Mouse (Mus musculus) Patski (cell line): ENCODE measurements around the gene Nup107. TPM values are rescaled to one million over a fixed set of nuclear protein-coding genes. Genes with fewer than 3 reads are reported as not detected.
"Not testable (repeated sequence)": the region's sequence is repeated elsewhere in the genome, so short reads cannot be mapped to it uniquely, and the experiment has no call there.

Source experiments
- ATAC-seq: fragments of 100-300 bp; one replicate; pipeline ENCODE4 v1.8.0; 2021
- CTCF ChIA-PET: fragments of 350-600 bp; sonication (Branson Sonifier 250); formaldehyde crosslinking; loops from one replicate; lab custom pipeline; 2022; ENCODE audit warnings: inconsistent platforms; lab: Charles Lee
- POLR2A ChIA-PET: fragments of 350-600 bp; sonication (Branson Sonifier 250); formaldehyde crosslinking; loops from one replicate; lab custom pipeline; 2022; ENCODE audit warnings: antibody characterized with exemption, inconsistent platforms; lab: Charles Lee
- DNase-seq: peaks from one replicate; pipeline ENCODE4 v3.0.0-alpha.2; 2011; ENCODE audit warnings: low read depth, low spot score
- H3K27me3 ChIP-seq: fragments of 371-371 bp; one replicate; pipeline ENCODE4 v1.5.1; 2021
- CTCF ChIP-seq: fragments of 100-300 bp; IDR thresholded peaks from one replicate; pipeline ENCODE4 v1.5.1; 2021
- in situ Hi-C: fragments of 300-500 bp; cut with MboI; formaldehyde crosslinking; loops from 3 replicates; pipeline ENCODE4 v1.11.1; 2018; ENCODE audit warnings: low pct_unique_long_range_greater_than_20kb, mixed read lengths
- polyA plus RNA-seq: library from polyadenylated mRNA; unstranded; gene quantifications from one replicate; pipeline ENCODE4 v1.2.3, GENCODE M21; 2021

Nup107 gene
- polyA plus RNA-seq, 1 experiment from 2014 or later = 22.6 TPM

DNA sequence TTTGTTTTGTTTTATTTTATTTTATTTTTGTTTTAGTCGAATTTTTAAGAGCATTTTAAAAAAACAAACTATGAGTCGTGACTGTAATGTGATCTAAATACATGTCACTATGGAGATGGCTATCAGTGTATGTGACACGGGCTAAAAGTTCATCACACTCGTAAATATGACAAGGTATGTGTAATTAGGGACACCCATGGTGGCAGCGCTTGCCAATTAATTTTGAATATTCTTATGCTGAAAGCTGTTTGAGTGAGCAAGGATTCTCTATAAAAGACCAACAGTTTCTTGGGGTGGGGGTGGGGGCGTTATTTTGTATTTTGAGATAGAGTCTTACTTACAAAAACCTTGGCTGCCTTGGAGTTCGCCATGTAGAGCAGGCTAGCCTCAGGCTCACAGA is 66.8 kb downstream of the Nup107 start:
- CTCF ChIA-PET = no interaction called here
- no peaks in the 10 kb centered on the region for H3K27me3 ChIP-seq
- no peak for DNase-seq
- no peak for TF ChIP-seq CTCF
- ATAC-seq = no peak
- in situ Hi-C loops = no loop called here
- POLR2A ChIA-PET = no interaction called here

- CTCF ChIA-PET = no interaction called here
- POLR2A ChIA-PET = no interaction called here
- DNase-seq = no peak
- in situ Hi-C loops = no loop called here
- no peak for ATAC-seq
- TF ChIP-seq CTCF = no peak
- H3K27me3 ChIP-seq = no peaks in the 10 kb centered on the region
Measured at GRCm38 (mm10) chr10:117724804-117725361, 67.6 kb downstream of the Nup107 start.

- ChIA-PET POLR2A (interaction anchor here (1.0 kb wide), 1 partner anchor 11 kb away, joined by 3 read pairs; no protein-coding TSS in a partner anchor), CTCF (no interaction called here)
- DNase-seq (no peak), ATAC-seq (no peak)
- no peaks in the 10 kb centered on the region for H3K27me3 ChIP-seq
- in situ Hi-C loops = no loop called here
- no peak for TF ChIP-seq CTCF
Measured at GRCm38 (mm10) chr10:117724136-117724718, 68.3 kb downstream of the Nup107 start.

DNA sequence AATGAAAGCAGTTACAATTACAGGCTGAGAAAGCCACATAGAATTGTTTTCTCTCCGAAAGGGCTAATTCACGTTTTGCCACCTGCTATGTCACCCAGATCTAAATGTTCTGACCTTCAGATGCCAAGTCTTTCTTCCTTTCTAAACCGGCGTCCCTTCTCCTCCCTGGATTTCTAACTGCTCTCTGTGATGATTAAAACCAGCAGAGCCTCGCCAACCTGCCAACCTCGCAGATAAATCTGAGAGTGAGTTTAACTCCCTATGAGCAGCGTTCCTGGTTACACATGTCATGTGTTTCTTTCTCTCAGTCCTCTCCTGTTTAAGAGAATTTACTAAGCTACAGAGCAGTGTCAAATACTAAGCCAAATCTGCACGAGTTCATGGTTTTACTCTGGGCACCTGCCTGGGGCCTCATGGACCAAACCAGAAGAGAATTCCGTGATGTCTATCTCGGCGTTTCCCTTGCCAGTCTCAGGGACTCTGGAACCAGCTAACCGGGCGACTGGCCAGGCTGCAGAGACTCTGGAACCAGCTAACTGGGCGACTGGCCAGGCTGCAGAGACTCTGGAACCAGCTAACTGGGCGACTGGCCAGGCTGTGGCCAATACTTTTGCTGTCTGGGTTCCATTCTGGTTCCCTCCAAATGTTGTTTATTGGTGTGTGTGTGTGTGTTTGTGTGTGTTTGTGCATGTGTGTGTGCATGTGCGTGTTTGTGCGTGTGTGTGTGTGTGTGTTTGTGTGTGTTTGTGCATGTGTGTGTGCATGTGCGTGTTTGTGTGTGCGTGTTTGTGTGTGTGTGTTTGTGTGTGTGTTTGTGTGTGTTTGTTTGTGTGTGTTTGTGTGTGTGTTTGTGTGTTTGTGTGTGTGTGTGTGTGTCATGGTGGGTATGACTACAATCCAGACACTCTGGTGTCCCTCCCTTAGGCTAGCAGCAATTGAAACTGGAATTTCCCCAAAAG is 74.1 kb downstream of the Nup107 start:
- no peaks in the 10 kb centered on the region for H3K27me3 ChIP-seq
- ChIA-PET POLR2A (interaction anchor here (0.7 to 1.1 kb wide), 2 partner anchors 9 to 28 kb away, joined by 4 read pairs; no protein-coding TSS in a partner anchor), CTCF (interaction anchor here (0.6 to 1.3 kb wide), 3 partner anchors 9 to 31 kb away, joined by 3 read pairs; no protein-coding TSS in a partner anchor)
- ATAC-seq (peak; percentile 9), DNase-seq (no peak)
- no peak for TF ChIP-seq CTCF
- in situ Hi-C loops = no loop called here

GRCm38 (mm10) chr10:117717583-117717982 is 74.9 kb downstream of the Nup107 start:
- in situ Hi-C loops = no loop called here
- ATAC-seq (peak; percentile 82), DNase-seq (peak; percentile 53)
- no peaks in the 10 kb centered on the region for H3K27me3 ChIP-seq
- ChIA-PET CTCF (interaction anchor here (1.3 kb wide), 1 partner anchor 30 kb away, joined by 3 read pairs; no protein-coding TSS in a partner anchor), POLR2A (interaction anchor here (0.7 kb wide), 1 partner anchor 29 kb away, joined by 4 read pairs; no protein-coding TSS in a partner anchor)
- no peak for TF ChIP-seq CTCF

DNA sequence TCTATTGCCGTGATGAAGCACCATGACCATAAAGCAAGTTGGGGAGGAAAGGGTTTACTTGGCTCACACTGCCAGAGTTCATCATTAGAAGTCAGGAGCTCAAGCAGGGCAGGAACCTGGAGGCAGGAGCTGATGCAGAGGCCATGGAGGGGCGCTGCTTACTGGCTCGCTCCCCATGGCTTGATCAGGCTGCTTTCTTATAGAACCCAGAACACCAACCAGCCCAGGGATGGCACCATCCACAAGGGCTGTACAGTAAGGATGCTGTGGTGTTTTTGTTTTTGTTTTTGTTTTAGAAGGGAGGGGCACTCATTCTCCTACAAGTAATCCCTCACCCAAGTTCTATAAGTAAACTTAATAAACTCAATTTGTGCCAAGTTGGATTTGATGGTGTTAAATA is 75.8 kb downstream of the Nup107 start:
- no peak for DNase-seq
- ATAC-seq = no peak
- in situ Hi-C loops = no loop called here
- POLR2A ChIA-PET = interaction anchor here (0.7 kb wide), 1 partner anchor 15 kb away, joined by 5 read pairs; no protein-coding TSS in a partner anchor
- TF ChIP-seq CTCF = no peak
- H3K27me3 ChIP-seq = no peaks in the 10 kb centered on the region
- CTCF ChIA-PET = no interaction called here

DNA sequence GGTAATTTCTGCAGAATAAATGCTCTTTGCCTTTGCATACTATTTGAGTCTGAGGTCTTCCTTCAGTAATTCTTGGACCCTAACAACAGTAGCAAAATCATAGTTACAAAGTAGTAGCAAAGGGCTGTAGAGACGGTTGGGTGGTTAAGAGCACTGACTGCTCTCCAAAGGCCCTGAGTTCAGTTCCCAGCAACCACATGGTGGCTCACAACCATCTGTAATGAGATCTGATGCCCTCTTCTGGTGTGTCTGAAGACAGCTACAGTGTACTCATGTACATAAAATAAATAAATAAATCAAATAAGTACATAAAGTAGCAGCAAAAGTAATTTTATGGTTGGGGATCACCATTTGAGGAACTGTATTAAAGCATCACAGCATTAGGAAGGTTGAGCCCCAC is 76.9 kb downstream of the Nup107 start:
- POLR2A ChIA-PET, ATAC-seq, CTCF ChIA-PET, DNase-seq, in situ Hi-C loops, H3K27me3 ChIP-seq: not testable (repeated sequence)
- peak; percentile 15 for TF ChIP-seq CTCF

DNA sequence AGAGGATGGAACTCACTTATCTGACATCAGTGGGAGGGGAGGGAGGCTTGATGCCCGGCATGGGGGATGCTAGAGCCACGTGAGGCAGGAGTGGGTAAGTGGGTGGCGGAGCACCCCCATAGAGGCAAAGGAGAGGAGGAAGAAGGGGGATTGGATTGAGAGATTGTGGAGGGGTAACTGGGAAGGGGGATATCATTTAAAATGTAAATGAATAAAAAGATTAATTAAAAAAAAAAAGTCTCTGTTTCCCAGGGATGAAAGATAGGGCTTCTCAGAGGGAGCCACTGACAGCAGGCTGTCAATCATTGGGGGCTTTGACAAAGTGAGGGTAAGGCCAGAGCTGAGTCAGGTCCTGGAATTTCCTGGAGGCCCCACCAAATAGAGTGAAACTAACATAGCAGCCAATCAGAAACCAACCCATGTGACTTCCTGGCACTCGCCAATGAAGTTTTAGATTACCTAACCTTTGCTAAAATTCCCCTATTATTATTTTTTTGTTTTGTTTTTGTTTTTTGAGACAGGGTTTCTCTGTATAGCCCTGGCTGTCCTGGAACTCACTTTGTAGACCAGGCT is 77.5 kb downstream of the Nup107 start:
- CTCF ChIA-PET = no interaction called here
- no peak for ATAC-seq
- in situ Hi-C loops = no loop called here
- no peak for TF ChIP-seq CTCF
- DNase-seq = no peak
- POLR2A ChIA-PET = no interaction called here
- H3K27me3 ChIP-seq = no peaks in the 10 kb centered on the region

GRCm38 (mm10) chr10:117714048-117714545 is 78.4 kb downstream of the Nup107 start:
- TF ChIP-seq CTCF = no peak
- in situ Hi-C loops = no loop called here
- ChIA-PET POLR2A (no interaction called here), CTCF (no interaction called here)
- no peaks in the 10 kb centered on the region for H3K27me3 ChIP-seq
- no peak for ATAC-seq
- DNase-seq = no peak

DNA sequence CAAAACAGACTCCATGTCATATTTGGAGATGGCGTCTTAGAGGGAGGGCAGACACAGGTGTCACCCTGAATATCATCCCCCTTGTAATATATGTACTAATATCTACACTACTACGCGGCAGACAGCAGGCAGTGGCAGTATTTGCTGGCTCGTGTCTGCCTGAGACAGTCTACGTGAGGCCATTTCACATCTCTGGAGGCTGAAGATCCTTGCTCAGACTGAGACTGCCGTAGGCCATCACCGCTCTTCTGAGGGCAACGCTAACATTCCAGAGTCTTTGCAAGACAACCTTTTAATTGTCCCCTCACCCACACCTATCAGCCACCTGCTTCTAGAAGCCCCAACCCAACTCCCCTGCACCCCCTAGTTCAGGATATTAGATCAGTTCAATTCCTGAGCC is 79.0 kb downstream of the Nup107 start:
- CTCF ChIA-PET = no interaction called here
- no peak for TF ChIP-seq CTCF
- in situ Hi-C loops = no loop called here
- no peak for ATAC-seq
- DNase-seq = no peak
- H3K27me3 ChIP-seq = no peaks in the 10 kb centered on the region
- POLR2A ChIA-PET = interaction anchor here (0.7 kb wide), 1 partner anchor 11 kb away, joined by 3 read pairs; no protein-coding TSS in a partner anchor
